ENCODE assay signal across 9 mouse cellular contexts in the genomic region with DNA sequence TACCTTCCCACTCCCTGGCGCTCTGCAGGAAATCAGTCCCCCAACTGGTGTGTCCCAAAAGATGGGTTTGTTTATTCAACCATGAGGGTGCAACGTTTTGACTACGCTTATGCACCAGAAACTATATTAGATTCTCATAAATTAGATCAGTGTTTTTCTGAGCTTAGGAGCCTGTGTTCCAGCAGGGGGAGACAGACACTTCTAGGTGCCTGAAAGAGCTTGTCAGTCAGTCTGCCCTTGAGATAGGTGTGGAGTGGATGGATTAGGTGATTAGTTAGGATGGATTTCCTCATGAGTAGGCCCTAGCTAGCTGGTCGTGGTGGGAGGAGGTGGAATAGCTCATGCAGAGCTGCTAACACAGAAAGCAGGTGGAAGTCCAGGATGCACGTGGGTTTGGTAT. TPM values are rescaled to one million over a fixed set of nuclear protein-coding genes. Genes with fewer than 3 reads are reported as not detected.
DNase-seq lines count a peak whose midpoint lies in the region; ATAC-seq and TF ChIP-seq lines count a peak whose summit lies in the region.
"Had no signal": no experiment of that assay in that cellular context is flagged by ENCODE, and none has a peak within 500 bp of the region (broad histone marks: within the 10 kb centered on the region; RNA-seq: fewer than 3 reads in every experiment).

No protein-coding gene starts in this region.

- no peak for ATAC-seq in intestine, postnatal 0 days
- ATAC-seq in intestine, embryonic 16.5 days, result no peak
- ATAC-seq in inflammation-experienced regulatory T-cells, adult 6 months, result no peak

- no peaks in the 10 kb centered on the region for H3K4me1 ChIP-seq in intestine, postnatal 0 days (replicated peaks; ENCODE audit: control insufficient read depth, insufficient read depth, low read length)
- H3K4me1 ChIP-seq in intestine, embryonic 16.5 days (ENCODE audit: control insufficient read depth, insufficient read depth, low read length), result no peaks in the 10 kb centered on the region
- H3K4me1 ChIP-seq: lung, embryonic 15.5 days had no signal

- no peak overlapping the region for H3K9ac ChIP-seq in intestine, postnatal 0 days (ENCODE audit: low read depth, low read length)
- no peak overlapping the region for H3K9ac ChIP-seq in intestine, embryonic 16.5 days (ENCODE audit: low read depth, low read length)
- H3K9ac ChIP-seq: lung, embryonic 15.5 days had no signal

- 37% methylated on average over 5 of the region's 5 CpGs for WGBS in intestine, postnatal 0 days
- 52% methylated on average over 5 of the region's 5 CpGs for WGBS in intestine, embryonic 16.5 days

- peak; percentile 51 for DNase-seq in MN1 (ENCODE audit: low spot score)
- peak; percentile 23 for DNase-seq in cerebellum, adult 11-12 months
- peak; percentile 58 for DNase-seq in kidney, adult 9 months
- peak; percentile 20 to 48 for DNase-seq in lung, adult 18-20 months
- peak; percentile 45 for DNase-seq in thymus, postnatal 14 days

- no peak overlapping the region for H3K4me2 ChIP-seq in intestine, postnatal 0 days (replicated peaks; ENCODE audit: low read depth)
- no peak overlapping the region for H3K4me2 ChIP-seq in intestine, embryonic 16.5 days (ENCODE audit: low read depth, low read length)
- H3K4me2 ChIP-seq: lung, embryonic 15.5 days had no signal

- no peaks in the 10 kb centered on the region for H3K36me3 ChIP-seq in intestine, postnatal 0 days (ENCODE audit: control insufficient read depth, insufficient read depth)
- no peaks in the 10 kb centered on the region for H3K36me3 ChIP-seq in intestine, embryonic 16.5 days (ENCODE audit: control insufficient read depth, insufficient read depth, low read length)
- H3K36me3 ChIP-seq: lung, embryonic 15.5 days had no signal

- H3K27ac ChIP-seq in intestine, postnatal 0 days (ENCODE audit: low read depth, low read length), result no peak overlapping the region
- H3K27ac ChIP-seq in intestine, embryonic 16.5 days (ENCODE audit: low read length), result no peak overlapping the region
- H3K27ac ChIP-seq: lung, embryonic 15.5 days had no signal

- no peaks in the 10 kb centered on the region for H3K27me3 ChIP-seq in intestine, postnatal 0 days (replicated peaks; ENCODE audit: control insufficient read depth, insufficient read depth, low read length)
- no peaks in the 10 kb centered on the region for H3K27me3 ChIP-seq in intestine, embryonic 16.5 days (replicated peaks; ENCODE audit: control insufficient read depth, insufficient read depth, low read length)
- H3K27me3 ChIP-seq: lung, embryonic 15.5 days had no signal

- peak; percentile 85 for TF ChIP-seq CTCF in intestine, postnatal 0 days (IDR thresholded peaks at IDR 0.05; ENCODE audit: low read depth)

- H3K4me3 ChIP-seq in intestine, postnatal 0 days (ENCODE audit: low read depth, low read length), result no peak overlapping the region
- no peak overlapping the region for H3K4me3 ChIP-seq in intestine, embryonic 16.5 days (ENCODE audit: low read length)
- H3K4me3 ChIP-seq: lung, embryonic 15.5 days had no signal

- no peaks in the 10 kb centered on the region for H3K9me3 ChIP-seq in intestine, postnatal 0 days (ENCODE audit: control insufficient read depth)
- no peaks in the 10 kb centered on the region for H3K9me3 ChIP-seq in intestine, embryonic 16.5 days (ENCODE audit: control insufficient read depth, low read length)
- H3K9me3 ChIP-seq: lung, embryonic 15.5 days had no signal

RNA-seq across cellular contexts. Expression of a gene that starts 4.2 kb away (rescaled TPM):
- polyA plus RNA-seq in intestine, postnatal 0 days (2015; fragmentation: Nextera tagmentation; extraction: Ambion mirVana), result 0.47 and 0.50 TPM in 2 replicates
- polyA plus RNA-seq in intestine, embryonic 16.5 days (2015; fragmentation: Nextera tagmentation; extraction: Ambion mirVana), result 1.5 and 3.4 TPM in 2 replicates
- polyA plus RNA-seq in inflammation-experienced regulatory T-cells, adult 6 months (2017; shearing (Covaris generic)), result 1 to 10 TPM in 1 of 3 experiments, under 1 TPM in 2; 0.54 to 1.2 (median 0.66) TPM

RNA-seq across cellular contexts. Expression of a gene that starts 32.9 kb away (rescaled TPM):
- polyA plus RNA-seq in intestine, postnatal 0 days (2015; fragmentation: Nextera tagmentation; extraction: Ambion mirVana), result 40.5 and 42.0 TPM in 2 replicates
- 34.5 and 34.6 TPM in 2 replicates for polyA plus RNA-seq in intestine, embryonic 16.5 days (2015; fragmentation: Nextera tagmentation; extraction: Ambion mirVana)
- 100 to 1,000 TPM; 130 to 163 (median 159) TPM for polyA plus RNA-seq in inflammation-experienced regulatory T-cells, adult 6 months (2017; shearing (Covaris generic))

RNA-seq across cellular contexts. Expression of a gene that starts 44.5 kb away (rescaled TPM):
- polyA plus RNA-seq in intestine, postnatal 0 days (2015; fragmentation: Nextera tagmentation; extraction: Ambion mirVana), result 0.07 and 0.09 TPM in 2 replicates
- not detected in 2 replicates for polyA plus RNA-seq in intestine, embryonic 16.5 days (2015; fragmentation: Nextera tagmentation; extraction: Ambion mirVana)
- polyA plus RNA-seq in inflammation-experienced regulatory T-cells, adult 6 months (2017; shearing (Covaris generic)), result not detected
